Mouse (Mus musculus) cerebellum, adult 2 months (tissue): ENCODE data around the gene Paqr7. TPM values are rescaled to one million over a fixed set of nuclear protein-coding genes. Genes with fewer than 3 reads are reported as not detected.

Experiments
- DNase-seq, 2 experiments: peaks; one replicate each; pipeline ENCODE4 v3.0.0; 2021
- H3K27ac ChIP-seq: fragments of 200-500 bp; 2 replicates; pipeline ENCODE4 v1.5.1; 2012; ENCODE audit warnings: low read length, control low read depth, inconsistent platforms; ENCODE audit not compliant: insufficient read depth
- H3K27me3 ChIP-seq: fragments of 200-500 bp; 2 replicates; pipeline ENCODE4 v1.6.1; 2012; ENCODE audit warnings: inconsistent platforms, mild to moderate bottlenecking, low read length, moderate library complexity; ENCODE audit not compliant: control insufficient read depth, insufficient read depth
- H3K4me1 ChIP-seq: fragments of 200-500 bp; 2 replicates; pipeline ENCODE4 v1.6.1; 2011; ENCODE audit warnings: low read length; ENCODE audit not compliant: control insufficient read depth, insufficient read depth
- H3K4me3 ChIP-seq: fragments of 200-500 bp; replicated peaks from 2 replicates; pipeline ENCODE3; 2011; ENCODE audit warnings: mild to moderate bottlenecking, low read depth, low read length, control low read depth; ENCODE audit not compliant: insufficient read depth
- CTCF ChIP-seq: fragments of 200-500 bp; IDR thresholded peaks from 2 replicates; pipeline ENCODE4 v1.5.1; 2011; ENCODE audit warnings: low read depth, mild to moderate bottlenecking, control low read depth, low read length, moderate library complexity, borderline replicate concordance; ENCODE audit not compliant: insufficient read depth
- POLR2A ChIP-seq: fragments of 200-500 bp; IDR thresholded peaks from 2 replicates; pipeline ENCODE4 v1.6.1; 2011; ENCODE audit warnings: low read length, control low read depth, borderline replicate concordance; ENCODE audit not compliant: insufficient read depth
- WGBS: fragments of 180-500 bp; shearing (Covaris S2); methylation state at CpG from one replicate; pipeline ENCODE4 v1.1.7; 2018; 5-methylcytosine and 5-hydroxymethylcytosine counted together
- polyA plus RNA-seq: library from polyadenylated mRNA; depleted of rRNA; stranded (reverse); fragments of >200 nt; gene quantifications from 2 replicates; pipeline ENCODE4 v1.2.3, GENCODE M21; 2012; rRNA removed

Gene Paqr7
- polyA plus RNA-seq = 86.0 and 99.2 TPM in 2 replicates

DNA sequence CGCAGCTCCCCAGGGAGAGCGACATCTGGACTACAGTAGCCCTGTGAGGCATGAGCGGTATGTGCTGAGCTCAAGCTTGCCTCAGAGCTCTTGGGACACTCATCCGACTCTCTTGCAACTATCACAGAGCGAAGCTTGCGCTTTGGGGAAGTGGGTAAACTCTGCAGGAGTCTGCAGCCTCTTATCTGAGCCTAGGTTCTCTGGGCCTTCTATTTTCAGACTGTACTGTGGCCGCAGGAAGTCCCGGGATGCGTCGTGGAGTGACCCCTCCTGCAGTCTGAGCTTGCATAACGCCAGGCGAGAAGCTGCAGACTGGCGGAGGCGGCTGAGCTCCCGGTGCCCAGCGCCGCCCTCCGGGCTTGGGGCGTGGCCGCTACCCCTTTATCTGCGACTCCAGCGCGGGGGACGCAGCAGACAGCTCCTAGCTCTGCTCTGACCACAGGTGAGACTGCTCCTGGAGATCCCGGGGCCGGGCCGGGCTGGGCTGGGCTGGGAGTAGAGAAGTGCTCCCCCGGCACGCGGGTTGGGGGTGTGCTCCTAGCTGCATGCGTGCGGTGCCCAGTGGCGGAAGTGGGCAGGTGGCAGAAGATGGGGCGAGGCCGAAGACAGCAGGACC is at the start of gene Paqr7:
Paqr7 (plus strand) TSS at position 103 of the 616 bp plus-strand sequence.
- 1% methylated on average over 35 of the region's 35 CpGs for WGBS
- Histone ChIP-seq H3K4me1 (peaks cover 30% of the 10 kb centered on the region), H3K4me3 (peak within 1 kb of the TSS; percentile 73), H3K27me3 (no peaks in the 10 kb centered on the region), H3K27ac (peak within 1 kb of the TSS; percentile 97)
- peak; percentile 91 to 92 for DNase-seq
- peak; percentile 88 for TF ChIP-seq POLR2A
- no peak for TF ChIP-seq CTCF

DNA sequence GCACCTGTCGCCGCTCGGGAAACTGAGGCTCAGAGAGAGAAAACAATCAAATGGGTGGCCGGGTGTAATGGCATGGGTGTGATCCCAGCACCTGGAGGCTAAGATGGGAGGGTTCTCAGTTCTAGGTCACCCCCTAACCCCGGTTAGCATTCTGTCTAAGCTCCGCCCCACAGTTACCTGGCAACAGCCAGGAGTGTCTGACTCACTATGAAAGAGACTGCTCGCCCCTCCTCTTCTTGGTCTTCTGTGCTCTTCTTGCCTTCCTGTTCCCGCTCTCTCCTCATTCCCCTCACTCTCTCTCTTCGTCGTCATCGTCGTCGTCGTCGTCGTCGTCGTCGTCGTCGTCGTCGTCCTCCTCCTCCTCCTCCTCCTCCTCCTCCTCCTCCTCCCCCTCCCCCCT is 48.5 kb upstream of the Paqr7 start:
- Histone ChIP-seq H3K27ac (no peak overlapping the region), H3K27me3 (no peaks in the 10 kb centered on the region), H3K4me1 (peaks cover 28% of the 10 kb centered on the region), H3K4me3 (no peak overlapping the region)
- TF ChIP-seq CTCF (no peak), POLR2A (no peak)
- 44% methylated on average over 23 of the region's 23 CpGs for WGBS
- DNase-seq = no peak

DNA sequence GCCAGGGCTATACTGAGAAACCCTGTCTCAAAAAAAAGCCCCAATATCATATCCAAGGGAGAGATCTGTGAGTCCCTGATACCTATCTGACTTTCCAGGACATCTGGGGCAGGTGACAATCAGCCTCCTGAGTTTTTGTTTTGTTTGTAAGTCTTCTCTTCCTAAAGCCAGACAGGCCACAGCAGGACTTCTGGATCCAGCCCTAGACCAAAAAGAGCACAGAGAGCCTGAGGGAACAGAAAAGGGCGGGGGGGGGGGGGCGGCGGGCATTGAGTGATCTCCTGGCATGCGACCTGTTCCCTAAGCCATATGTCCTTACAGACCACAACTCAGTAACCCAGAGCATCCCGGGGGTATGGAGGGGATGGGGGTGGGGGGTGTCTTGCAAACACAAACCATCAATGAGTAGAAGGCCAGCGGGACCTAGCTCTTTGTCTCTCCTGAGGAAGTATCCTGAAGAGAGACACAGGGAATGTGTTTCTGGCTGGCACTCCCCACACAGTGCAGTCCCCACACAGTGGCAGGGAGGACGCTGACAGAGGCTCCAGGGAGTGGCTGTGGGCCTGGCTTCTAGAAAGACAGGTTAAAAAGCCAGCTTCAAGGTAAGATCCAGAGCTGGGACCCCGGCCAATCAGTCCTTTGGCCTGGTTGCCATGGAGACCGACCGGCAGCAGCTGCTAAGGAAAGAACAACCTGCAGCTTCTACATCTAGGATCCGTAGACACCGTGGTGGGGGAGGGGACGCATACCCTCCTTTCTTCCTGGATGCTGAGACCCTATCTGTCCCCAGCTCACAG is 46.7 kb upstream of the Paqr7 start:
- H3K4me3 ChIP-seq = no peak overlapping the region
- H3K27ac ChIP-seq = peak overlapping the region; percentile 90
- H3K27me3 ChIP-seq = no peaks in the 10 kb centered on the region
- TF ChIP-seq POLR2A = no peak
- 6% methylated on average over 13 of the region's 13 CpGs for WGBS
- peak in 1 of 2 experiments; percentile 80 for DNase-seq
- peaks cover 28% of the 10 kb centered on the region for H3K4me1 ChIP-seq

DNA sequence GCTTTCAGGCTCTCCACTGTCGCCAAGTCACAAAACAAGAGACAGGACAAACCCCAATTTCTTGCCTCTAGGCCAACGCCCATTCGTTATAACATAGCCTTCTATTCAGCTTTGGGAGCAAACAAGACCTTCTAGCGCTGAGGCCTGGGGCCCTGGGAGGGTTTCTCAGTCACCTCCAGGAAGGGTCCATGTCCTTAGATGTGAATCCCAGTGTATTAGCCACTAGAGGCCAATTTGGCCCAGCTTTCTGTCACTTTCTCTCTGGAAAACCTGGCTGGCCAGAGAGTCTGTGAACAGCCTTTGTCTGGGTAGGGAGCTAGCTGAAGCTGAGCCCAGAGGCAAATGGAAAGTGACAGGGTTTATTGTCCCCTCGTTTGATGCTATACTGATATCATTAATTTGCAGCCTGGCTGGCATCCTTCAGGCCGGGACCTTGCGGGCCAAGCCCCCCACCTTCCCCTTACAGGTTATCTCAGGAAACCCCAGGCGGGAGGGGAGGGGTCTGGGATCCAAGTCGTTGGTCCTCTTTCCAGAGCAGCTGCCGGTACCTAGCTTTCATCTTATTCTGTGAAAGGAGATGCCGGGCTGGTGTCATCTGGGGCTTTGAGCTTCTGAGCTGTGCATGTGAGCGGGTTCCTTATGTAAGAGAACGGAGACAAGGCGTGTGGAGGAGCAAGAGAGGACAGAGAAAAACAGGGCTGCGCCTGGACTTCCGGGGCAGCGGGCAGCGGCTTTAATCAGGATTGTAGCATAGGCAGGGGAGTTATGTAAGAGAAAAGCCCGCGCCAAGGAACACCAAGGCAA is 45.9 kb upstream of the Paqr7 start:
- peaks cover 28% of the 10 kb centered on the region for H3K4me1 ChIP-seq
- 12% methylated on average over 20 of the region's 20 CpGs for WGBS
- no peak for TF ChIP-seq CTCF
- TF ChIP-seq POLR2A = peak; percentile 16; the same call in 1 of the 2 replicates
- H3K27me3 ChIP-seq = no peaks in the 10 kb centered on the region
- H3K4me3 ChIP-seq = no peak overlapping the region
- H3K27ac ChIP-seq = peak overlapping the region; percentile 90
- peak; percentile 76 to 81 for DNase-seq

DNA sequence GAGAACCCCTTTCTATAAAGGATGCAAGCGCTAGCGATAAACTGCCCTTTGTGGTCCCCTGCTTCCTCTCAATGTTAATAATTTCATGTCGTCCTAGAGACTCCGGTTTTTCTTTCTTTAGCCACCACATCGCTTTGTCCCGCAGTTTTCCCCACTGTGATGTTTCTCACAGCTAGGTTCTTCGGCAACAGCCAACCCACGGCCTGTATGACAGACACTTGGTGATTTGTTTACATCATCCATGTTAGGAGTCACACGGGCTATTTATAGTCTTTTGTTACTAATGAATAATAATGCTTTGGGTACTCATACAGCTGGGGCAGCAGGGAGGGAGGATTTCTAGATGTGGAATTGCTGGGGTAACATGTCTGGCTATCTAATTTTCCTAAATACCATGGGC is 45.0 kb upstream of the Paqr7 start:
- H3K4me1 ChIP-seq = peaks cover 23% of the 10 kb centered on the region
- H3K27ac ChIP-seq = peak overlapping the region; percentile 90; the same call in 1 of the 2 replicates
- WGBS = 54% methylated on average over 9 of the region's 9 CpGs
- no peaks in the 10 kb centered on the region for H3K27me3 ChIP-seq
- TF ChIP-seq POLR2A (no peak), CTCF (no peak)
- no peak overlapping the region for H3K4me3 ChIP-seq
- DNase-seq = no peak

DNA sequence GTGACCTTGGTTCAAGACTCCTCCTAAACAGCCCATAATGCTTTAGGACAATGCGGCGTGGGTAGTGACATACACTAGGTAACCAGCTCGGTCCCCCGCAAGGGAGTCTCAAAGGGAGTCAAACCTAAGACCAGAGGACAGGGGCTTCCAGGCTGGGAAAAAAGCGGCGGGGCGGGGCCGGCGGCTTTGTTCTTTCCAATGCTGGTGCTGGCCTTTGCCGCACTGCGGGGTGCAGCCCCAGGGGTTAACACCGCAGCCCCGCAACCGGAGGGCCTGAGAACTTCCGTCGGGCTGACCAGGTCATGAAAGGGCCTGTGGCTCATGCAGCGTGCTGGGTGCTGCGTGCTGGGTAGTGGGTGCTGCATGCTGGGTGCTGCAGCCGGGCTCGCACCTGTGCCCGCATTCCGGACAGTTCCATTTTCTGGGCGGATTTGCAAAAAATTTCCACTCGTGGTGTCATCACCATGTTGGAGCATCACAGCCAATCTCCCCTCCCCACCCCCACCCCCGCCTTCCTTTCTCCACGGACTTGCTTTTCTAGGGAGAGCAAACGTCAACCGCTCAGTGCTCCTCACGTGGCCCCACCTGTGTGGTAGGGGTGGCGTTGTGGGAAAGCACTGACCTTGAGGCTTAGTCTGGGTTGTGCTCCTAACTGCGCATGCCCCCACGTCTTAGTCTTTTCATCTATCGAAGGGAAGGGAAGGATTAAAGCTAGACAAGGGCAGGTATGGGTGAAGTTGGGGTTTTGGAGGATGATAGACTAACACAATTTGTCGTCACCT is 42.7 kb upstream of the Paqr7 start:
- TF ChIP-seq POLR2A (no peak), CTCF (no peak)
- Histone ChIP-seq H3K27me3 (no peaks in the 10 kb centered on the region), H3K27ac (no peak overlapping the region), H3K4me1 (peaks cover 31% of the 10 kb centered on the region), H3K4me3 (no peak overlapping the region)
- 65% methylated on average over 34 of the region's 34 CpGs for WGBS
- peak; percentile 75 to 82 for DNase-seq

DNA sequence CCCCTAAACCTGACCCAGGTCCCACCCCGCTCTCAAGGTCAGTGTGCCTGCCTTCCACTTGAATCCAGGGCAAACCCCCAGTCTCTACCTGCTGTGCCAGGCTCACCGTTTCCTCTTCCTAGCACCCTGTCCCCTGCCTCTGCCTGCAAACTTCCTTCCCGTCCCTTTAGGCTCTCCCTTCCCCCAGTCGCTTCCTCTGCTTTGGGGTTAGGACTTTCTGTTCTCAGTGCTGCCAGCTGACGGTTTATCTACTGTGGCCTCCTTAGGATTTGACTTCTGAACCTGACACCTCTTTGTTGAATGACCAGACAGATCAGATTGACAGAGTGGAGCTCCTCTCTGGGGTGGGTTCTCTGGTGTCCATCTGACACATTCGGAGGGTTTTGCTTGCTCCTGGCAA is 41.2 kb upstream of the Paqr7 start:
- Histone ChIP-seq H3K27me3 (no peaks in the 10 kb centered on the region), H3K27ac (no peak overlapping the region), H3K4me3 (no peak overlapping the region), H3K4me1 (peaks cover 22% of the 10 kb centered on the region)
- DNase-seq = no peak
- no peak for TF ChIP-seq POLR2A
- TF ChIP-seq CTCF = no peak
- 70% methylated on average over 6 of the region's 6 CpGs for WGBS
